Mouse (Mus musculus): ENCODE data around the gene Zfp536.

DNA sequence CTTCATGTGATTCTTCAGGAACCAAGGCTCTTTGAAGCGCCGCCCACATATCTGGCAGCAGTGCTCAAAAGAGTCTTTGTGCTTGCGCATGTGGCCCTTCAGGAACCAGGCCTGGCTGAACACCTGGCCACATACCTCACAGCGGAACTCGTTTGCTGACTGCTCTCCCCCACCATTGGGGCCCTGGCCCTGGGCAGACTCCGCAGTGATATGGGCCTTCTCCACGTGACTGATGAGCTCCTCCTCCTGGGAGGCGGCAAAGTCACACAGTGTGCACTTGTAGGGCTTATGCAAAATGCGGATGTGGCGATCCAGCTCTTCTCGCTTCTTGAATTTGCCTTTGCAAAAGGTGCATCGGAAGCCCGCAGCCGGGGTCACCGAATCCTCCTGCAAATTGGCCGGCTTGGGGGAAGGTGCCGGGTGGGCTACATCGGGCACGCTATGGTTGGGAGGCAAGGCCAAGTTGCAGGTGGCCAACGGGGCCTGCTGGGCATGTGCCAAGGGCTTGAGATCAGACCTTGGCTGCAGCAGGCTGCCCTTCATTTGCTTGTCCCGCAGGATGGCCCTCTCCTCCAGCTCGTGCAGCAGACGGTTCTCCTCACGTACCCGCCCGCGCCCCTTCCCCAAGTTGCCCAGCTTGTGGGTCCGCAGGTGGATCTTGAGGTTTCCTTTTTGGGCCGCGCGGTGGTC lies 204.5 kb downstream of the Zfp536 start:
- TF ChIP-seq POLR2A (IDR thresholded peaks at IDR 0.05; ENCODE audit: low read depth, low read length) (no peak), CTCF (IDR thresholded peaks at IDR 0.05; ENCODE audit: extremely low read depth, insufficient read depth, insufficient read length, insufficient replicate concordance) (no peak)
